Mouse (Mus musculus) layer of hippocampus, adult 11-12 months (tissue): ENCODE measurements at regions not wholly inside any gene's neighbourhood (a gene's known extent, or its start where the extent isn't known, plus 50 kb on each side); places are given as distances from the start of the nearest gene placed in this dataset.

Source experiments
- DNase-seq: peaks from one replicate; pipeline ENCODE4 v3.0.0; 2022; ENCODE audit warnings: low spot score

GRCm38 (mm10) chr13:60007031-60007430 is 170.1 kb downstream of the Gas1 start:
- DNase-seq, result no peak

GRCm38 (mm10) chr13:60004611-60005010 is 172.6 kb downstream of the Gas1 start:
- no peak for DNase-seq

- no peak for DNase-seq
Observed at GRCm38 (mm10) chr13:60002098-60002497, 175.1 kb downstream of the Gas1 start.

- no peak for DNase-seq
Observed at GRCm38 (mm10) chr13:60001637-60002036, 175.5 kb downstream of the Gas1 start.

- no peak for DNase-seq
Observed at GRCm38 (mm10) chr13:60000618-60001347, 176.4 kb downstream of the Gas1 start.

- DNase-seq, result no peak
Observed at GRCm38 (mm10) chr13:59997431-59997830, 174.5 kb upstream of the Tut7 start.

GRCm38 (mm10) chr13:59996146-59996814 is 173.3 kb upstream of the Tut7 start:
- no peak for DNase-seq

- DNase-seq, result no peak
Observed at GRCm38 (mm10) chr13:59992780-59993501, 170.0 kb upstream of the Tut7 start.

GRCm38 (mm10) chr13:59992346-59992745 is 169.4 kb upstream of the Tut7 start:
- DNase-seq, result no peak

GRCm38 (mm10) chr13:59990402-59991280 is 167.7 kb upstream of the Tut7 start:
- no peak for DNase-seq

GRCm38 (mm10) chr13:59988393-59988965 is 165.5 kb upstream of the Tut7 start:
- no peak for DNase-seq

- DNase-seq, result no peak
Observed at GRCm38 (mm10) chr13:59976425-59976824, 153.5 kb upstream of the Tut7 start.

GRCm38 (mm10) chr13:59972093-59972427 is 149.1 kb upstream of the Tut7 start:
- DNase-seq, result no peak

GRCm38 (mm10) chr13:59971231-59972092 is 148.5 kb upstream of the Tut7 start:
- no peak for DNase-seq

GRCm38 (mm10) chr13:59970430-59970829 is 147.5 kb upstream of the Tut7 start:
- DNase-seq, result no peak

GRCm38 (mm10) chr13:59969484-59969883 is 146.5 kb upstream of the Tut7 start:
- DNase-seq, result no peak

GRCm38 (mm10) chr13:59968584-59969240 is 145.8 kb upstream of the Tut7 start:
- DNase-seq, result peak; percentile 11

- DNase-seq, result no peak
Observed at GRCm38 (mm10) chr13:59966535-59967255, 143.7 kb upstream of the Tut7 start.

- no peak for DNase-seq
Observed at GRCm38 (mm10) chr13:59964981-59965380, 142.0 kb upstream of the Tut7 start.
